ENCODE assay signal across 29 mouse cellular contexts in genomic region chr3:9335580-9335979, GRCm38 (mm10).
"Had no signal": no experiment of that assay in that cellular context is flagged by ENCODE, and none has a peak within 500 bp of the region (broad histone marks: within the 10 kb centered on the region; RNA-seq: fewer than 3 reads in every experiment).

No protein-coding gene starts in this region.

- H3K27me3 ChIP-seq: limb, embryonic 13.5 days; lung, embryonic 15.5 days; neural tube, embryonic 12.5 days had no signal

- H3K36me3 ChIP-seq: limb, embryonic 10.5 days; limb, embryonic 12.5 days; limb, embryonic 13.5 days; limb, embryonic 15.5 days; liver, embryonic 12.5 days; liver, embryonic 13.5 days; liver, embryonic 15.5 days; lung, embryonic 15.5 days; midbrain, embryonic 10.5 days; midbrain, embryonic 12.5 days; midbrain, embryonic 13.5 days; midbrain, embryonic 15.5 days; neural tube, embryonic 12.5 days had no signal

- H3K4me3 ChIP-seq: left cerebral cortex, adult 2 months; lung, embryonic 15.5 days; megakaryocyte, embryonic 14.5 days; midbrain, embryonic 15.5 days; myocyte; neural tube, embryonic 12.5 days had no signal

- H3K9ac ChIP-seq: limb, embryonic 13.5 days; limb, embryonic 15.5 days; liver, embryonic 12.5 days; liver, embryonic 13.5 days; liver, embryonic 14.5 days; liver, embryonic 15.5 days; liver, postnatal 0 days; lung, embryonic 14.5 days; lung, embryonic 15.5 days; midbrain, embryonic 12.5 days; midbrain, embryonic 13.5 days; midbrain, embryonic 15.5 days; neural tube, embryonic 12.5 days had no signal

- ATAC-seq: liver, embryonic 12.5 days; liver, postnatal 0 days; lung, postnatal 0 days had no signal

- DNase-seq: left cerebral cortex, postnatal 4 days; liver; liver, embryonic 13.5 days; liver, postnatal 0 days; lung, adult 18-20 months; lung, adult 2 months; lung, postnatal 10 days; lung, postnatal 14 days; lung, postnatal 36 days; lung, postnatal 4 days had no signal

- H3K27ac ChIP-seq: left cerebral cortex, adult 2 months; limb, embryonic 10.5 days; limb, embryonic 12.5 days; limb, embryonic 13.5 days; limb, embryonic 15.5 days; liver, embryonic 12.5 days; liver, embryonic 13.5 days; liver, embryonic 14.5 days; liver, embryonic 15.5 days; lung, embryonic 15.5 days; macrophage; midbrain, embryonic 10.5 days; midbrain, embryonic 12.5 days; midbrain, embryonic 13.5 days; midbrain, embryonic 15.5 days; neural tube, embryonic 12.5 days had no signal

- H3K9me3 ChIP-seq: limb, embryonic 10.5 days; limb, embryonic 12.5 days; limb, embryonic 13.5 days; limb, embryonic 15.5 days; liver, embryonic 12.5 days; liver, embryonic 13.5 days; liver, embryonic 15.5 days; lung, embryonic 15.5 days; megakaryocyte, embryonic 14.5 days; midbrain, embryonic 10.5 days; midbrain, embryonic 12.5 days; midbrain, embryonic 13.5 days; midbrain, embryonic 15.5 days; neural tube, embryonic 12.5 days had no signal
